21 mouse cellular contexts compared by ENCODE assay signal in the genomic region with DNA sequence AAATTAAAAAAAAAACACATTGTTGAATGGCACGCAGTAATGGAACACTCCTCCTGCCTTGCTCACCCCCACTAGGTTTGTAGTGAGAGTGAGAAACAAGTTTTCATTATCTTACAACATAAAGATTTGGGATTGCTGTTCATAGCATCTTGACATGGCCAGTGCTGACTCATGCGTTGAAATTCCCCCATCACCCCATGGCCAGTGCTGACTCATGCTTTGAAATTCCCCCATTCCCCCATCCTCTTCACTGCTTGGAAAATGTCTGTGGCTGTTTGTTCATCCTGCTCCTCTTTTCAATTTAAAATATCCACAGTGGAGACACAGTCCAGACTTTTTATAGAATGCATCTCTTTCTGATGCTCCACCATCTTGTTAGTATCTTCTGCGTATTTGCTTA.
DNase-seq lines count a peak whose midpoint lies in the region; ATAC-seq and TF ChIP-seq lines count a peak whose summit lies in the region.
"Had no signal": no experiment of that assay in that cellular context is flagged by ENCODE, and none has a peak within 500 bp of the region (broad histone marks: within the 10 kb centered on the region; RNA-seq: fewer than 3 reads in every experiment).

No protein-coding gene starts in this region.

- 99% methylated on average over 3 of the region's 3 CpGs for WGBS in hindbrain, embryonic 14.5 days
- 96% methylated on average over 3 of the region's 3 CpGs for WGBS in hindbrain, postnatal 0 days

- no peaks in the 10 kb centered on the region for H3K27me3 ChIP-seq in CH12.LX (replicated peaks)
- H3K27me3 ChIP-seq in hindbrain, embryonic 14.5 days (ENCODE audit: control insufficient read depth, insufficient read depth, low read length): peaks cover 34% of the 10 kb centered on the region
- H3K27me3 ChIP-seq in hindbrain, postnatal 0 days (ENCODE audit: insufficient read depth, low read length): no peaks in the 10 kb centered on the region
- H3K27me3 ChIP-seq: embryonic facial prominence, embryonic 13.5 days had no signal

- in situ Hi-C loops in CH12.LX (cut with MboI; ENCODE audit: low pct_ligation_motif_present, low pct_unique_long_range_greater_than_20kb, low sequenced_read_pairs): no loop called here

- peak; percentile 24 for DNase-seq in heart, adult 11 months
- DNase-seq in heart, postnatal 36 days: no peak
- peak; percentile 69 for DNase-seq in 3T3-L1 (ENCODE audit: low read depth, low spot score)
- DNase-seq in CH12.LX (ENCODE audit: extremely low read depth): no peak
- no peak for DNase-seq in hindbrain, embryonic 14.5 days (ENCODE audit: low spot score)
- DNase-seq in hindbrain, postnatal 0 days (ENCODE audit: low spot score): no peak
- DNase-seq: B cell, adult 2 months; cerebellum, adult 18-20 months; cerebellum, adult 9-11 months; cerebellum, postnatal 36 days; gastrocnemius, postnatal 36 days; heart, adult 18-20 months; heart, postnatal 10 days; kidney, adult 11 months had no signal

- H3K4me2 ChIP-seq in CH12.LX (ENCODE audit: insufficient read depth, low read depth, poor library complexity, severe bottlenecking): no peak overlapping the region
- H3K4me2 ChIP-seq in hindbrain, embryonic 14.5 days (replicated peaks): no peak overlapping the region
- no peak overlapping the region for H3K4me2 ChIP-seq in hindbrain, postnatal 0 days (ENCODE audit: low read depth, low read length)
- H3K4me2 ChIP-seq: embryonic facial prominence, embryonic 13.5 days; hindbrain, embryonic 13.5 days had no signal

- ATAC-seq in hindbrain, embryonic 14.5 days (ENCODE audit: low FRiP score): no peak
- ATAC-seq in hindbrain, postnatal 0 days: no peak
- ATAC-seq: CD4-positive, CD25-positive, alpha-beta regulatory T cell, adult 4 months; forebrain, embryonic 14.5 days had no signal

- no peaks in the 10 kb centered on the region for H3K36me3 ChIP-seq in CH12.LX (replicated peaks in 1 of 2; ENCODE audit: control insufficient read depth in 1 of 2, insufficient read depth in 1 of 2, low read length in 1 of 2)
- H3K36me3 ChIP-seq in hindbrain, embryonic 14.5 days (replicated peaks; ENCODE audit: control insufficient read depth, insufficient read depth): no peaks in the 10 kb centered on the region
- no peaks in the 10 kb centered on the region for H3K36me3 ChIP-seq in hindbrain, postnatal 0 days (ENCODE audit: insufficient read depth, low read length)
- H3K36me3 ChIP-seq: embryonic facial prominence, embryonic 13.5 days; forebrain, embryonic 10.5 days; heart, embryonic 10.5 days; hindbrain, embryonic 13.5 days had no signal

- no peak for TF ChIP-seq EP300 in CH12.LX (IDR thresholded peaks at IDR 0.05; ENCODE audit: low read length)

- H3K79me2 ChIP-seq in CH12.LX (replicated peaks; ENCODE audit: control insufficient read depth, extremely low read depth, insufficient read depth, poor library complexity, severe bottlenecking): no peaks in the 10 kb centered on the region

- H3K9ac ChIP-seq in CH12.LX (ENCODE audit: insufficient read depth, low read depth): no peak overlapping the region
- no peak overlapping the region for H3K9ac ChIP-seq in hindbrain, embryonic 14.5 days
- no peak overlapping the region for H3K9ac ChIP-seq in hindbrain, postnatal 0 days (replicated peaks; ENCODE audit: low read length)
- H3K9ac ChIP-seq: embryonic facial prominence, embryonic 13.5 days; hindbrain, embryonic 13.5 days had no signal

- no peak for TF ChIP-seq CTCF in CH12.LX (conservative IDR thresholded peaks at IDR 0.05 in 1 of 2, IDR thresholded peaks at IDR 0.05 in 1 of 2; ENCODE audit: low read depth in 2 of 2, low read length in 2 of 2)
- TF ChIP-seq CTCF in embryonic fibroblast, embryonic 13.5 days (IDR thresholded peaks at IDR 0.05; ENCODE audit: borderline replicate concordance, insufficient read depth, low read length): no peak
- no peak for TF ChIP-seq CTCF in hindbrain, postnatal 0 days (IDR thresholded peaks at IDR 0.05; ENCODE audit: low read depth)

- H3K4me1 ChIP-seq in CH12.LX (ENCODE audit: control insufficient read depth in 1 of 2, insufficient read depth in 2 of 2): peaks cover 0 to 15% of the 10 kb centered on the region in 2 experiments; a peak in 2 of 4 replicates
- H3K4me1 ChIP-seq in embryonic fibroblast, embryonic 13.5 days (ENCODE audit: control insufficient read depth, insufficient read depth, low read length): peaks cover 33% of the 10 kb centered on the region
- no peaks in the 10 kb centered on the region for H3K4me1 ChIP-seq in hindbrain, embryonic 14.5 days (replicated peaks; ENCODE audit: control insufficient read depth, insufficient read depth, low read length)
- H3K4me1 ChIP-seq in hindbrain, postnatal 0 days (ENCODE audit: insufficient read depth, low read length): 0 out of 2 replicates have a peak, but pooled peaks cover 5% of the 10 kb centered on the region

- TF ChIP-seq POLR2A in CH12.LX (IDR thresholded peaks at IDR 0.05; ENCODE audit: low read depth, low read length): no peak
- TF ChIP-seq POLR2A in embryonic fibroblast, embryonic 13.5 days (IDR thresholded peaks at IDR 0.05; ENCODE audit: low read depth, low read length): no peak

- H3K27ac ChIP-seq in CH12.LX (ENCODE audit: insufficient read depth, low read depth): no peak overlapping the region
- peak overlapping the region; percentile 81 for H3K27ac ChIP-seq in embryonic fibroblast, embryonic 13.5 days (ENCODE audit: insufficient read depth, low read length)
- no peak overlapping the region for H3K27ac ChIP-seq in hindbrain, embryonic 14.5 days
- H3K27ac ChIP-seq in hindbrain, postnatal 0 days: no peak overlapping the region
- H3K27ac ChIP-seq: embryonic facial prominence, embryonic 13.5 days; forebrain, embryonic 10.5 days; heart, embryonic 10.5 days; hindbrain, embryonic 13.5 days had no signal

- intact Hi-C loops in heart, postnatal 36 days (cut with DNase I): no loop called here

- TF ChIP-seq RAD21 in CH12.LX (IDR thresholded peaks at IDR 0.05; ENCODE audit: low read depth, low read length): no peak

- dilution Hi-C loops in CH12.LX (cut with MboI; ENCODE audit: extremely low pct_ligation_motif_present, extremely low pct_unique_long_range_greater_than_20kb, low sequenced_read_pairs): no loop called here

- no peak overlapping the region for H3K4me3 ChIP-seq in CH12.LX (replicated peaks in 1 of 3; ENCODE audit: low read depth in 2 of 3, low read length in 2 of 3, poor library complexity in 1 of 3)
- H3K4me3 ChIP-seq in embryonic fibroblast, embryonic 13.5 days (ENCODE audit: insufficient read depth, low read length): no peak overlapping the region
- H3K4me3 ChIP-seq in hindbrain, embryonic 14.5 days (replicated peaks; ENCODE audit: low read length): no peak overlapping the region
- no peak overlapping the region for H3K4me3 ChIP-seq in hindbrain, postnatal 0 days (ENCODE audit: low read length)
- H3K4me3 ChIP-seq: embryonic facial prominence, embryonic 13.5 days; forebrain, embryonic 10.5 days; heart, embryonic 10.5 days; hindbrain, embryonic 13.5 days had no signal

- H3K9me3 ChIP-seq in CH12.LX (replicated peaks; ENCODE audit: low read length): no peaks in the 10 kb centered on the region
- no peaks in the 10 kb centered on the region for H3K9me3 ChIP-seq in hindbrain, embryonic 14.5 days (ENCODE audit: control insufficient read depth, low read length)
- no peaks in the 10 kb centered on the region for H3K9me3 ChIP-seq in hindbrain, postnatal 0 days (ENCODE audit: low read length)
- H3K9me3 ChIP-seq: embryonic facial prominence, embryonic 13.5 days; forebrain, embryonic 10.5 days; heart, embryonic 10.5 days; hindbrain, embryonic 13.5 days had no signal

TF ChIP-seq in CH12.LX, 34 proteins besides CTCF, POLR2A, EP300 and RAD21:
- no peak for TF ChIP-seq IRF4 (IDR thresholded peaks at IDR 0.05; ENCODE audit: low read depth, low read length)
- TF ChIP-seq GABPA (IDR thresholded peaks at IDR 0.05; ENCODE audit: insufficient replicate concordance, low read depth, low read length): no peak
- TF ChIP-seq ZMIZ1 (IDR thresholded peaks at IDR 0.05; ENCODE audit: low read depth, low read length): no peak
- 0 out of 2 replicates have a peak, but pooled peaks have one; percentile 8 for TF ChIP-seq MAFK (IDR thresholded peaks at IDR 0.05; ENCODE audit: insufficient replicate concordance, low read length)
TF ChIP-seq in CH12.LX: peak in this region for 1.

Comparison
In these comparisons a context has a peak if more than half of its experiments do, and no peak if none do; other contexts are left out.
1. DNase-seq: peak in heart, adult 11 months (single experiment) and 3T3-L1 (single experiment); none in heart, postnatal 36 days (0 of 2), CH12.LX (single experiment), hindbrain, embryonic 14.5 days (single experiment) and hindbrain, postnatal 0 days (single experiment).